Mouse (Mus musculus) embryo, embryonic 10.5 days (tissue): ENCODE data around the gene Dlx5.
A peak's percentile ranks its signal among the peaks of the same experiment; 100 is the strongest.

Experiments
- DNase-seq: peaks from one replicate; pipeline ENCODE4 v3.0.0-alpha.2; 2015; ENCODE audit warnings: low spot score

Dlx5 gene

DNA sequence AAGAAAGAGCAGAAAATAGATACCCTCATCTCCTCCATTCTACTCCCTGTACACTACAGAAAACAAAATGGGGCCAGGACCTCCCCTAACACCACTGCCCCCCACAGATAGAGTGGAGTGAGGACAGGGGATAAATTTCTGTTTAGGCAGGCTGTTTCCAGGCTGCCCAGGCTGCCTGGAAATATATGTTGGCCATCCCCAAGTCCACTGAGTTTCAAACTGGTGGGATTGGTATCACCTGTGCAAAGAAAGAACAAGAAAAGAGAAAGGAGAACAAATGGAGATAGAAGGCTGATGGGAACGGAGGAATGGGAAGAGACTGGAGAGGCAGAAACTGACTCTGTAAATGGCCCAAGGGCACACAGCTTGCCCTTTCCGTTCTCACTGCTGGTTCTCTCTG, 5.7 kb downstream of the Dlx5 start:
- peak; percentile 39 for DNase-seq

GRCm38 (mm10) chr6:6875676-6876075, 6.2 kb downstream of the Dlx5 start:
- peak; percentile 33 for DNase-seq

- peak; percentile 59 for DNase-seq
These were observed 6.7 kb downstream of the Dlx5 start for GRCm38 (mm10) chr6:6875136-6875535.

DNA sequence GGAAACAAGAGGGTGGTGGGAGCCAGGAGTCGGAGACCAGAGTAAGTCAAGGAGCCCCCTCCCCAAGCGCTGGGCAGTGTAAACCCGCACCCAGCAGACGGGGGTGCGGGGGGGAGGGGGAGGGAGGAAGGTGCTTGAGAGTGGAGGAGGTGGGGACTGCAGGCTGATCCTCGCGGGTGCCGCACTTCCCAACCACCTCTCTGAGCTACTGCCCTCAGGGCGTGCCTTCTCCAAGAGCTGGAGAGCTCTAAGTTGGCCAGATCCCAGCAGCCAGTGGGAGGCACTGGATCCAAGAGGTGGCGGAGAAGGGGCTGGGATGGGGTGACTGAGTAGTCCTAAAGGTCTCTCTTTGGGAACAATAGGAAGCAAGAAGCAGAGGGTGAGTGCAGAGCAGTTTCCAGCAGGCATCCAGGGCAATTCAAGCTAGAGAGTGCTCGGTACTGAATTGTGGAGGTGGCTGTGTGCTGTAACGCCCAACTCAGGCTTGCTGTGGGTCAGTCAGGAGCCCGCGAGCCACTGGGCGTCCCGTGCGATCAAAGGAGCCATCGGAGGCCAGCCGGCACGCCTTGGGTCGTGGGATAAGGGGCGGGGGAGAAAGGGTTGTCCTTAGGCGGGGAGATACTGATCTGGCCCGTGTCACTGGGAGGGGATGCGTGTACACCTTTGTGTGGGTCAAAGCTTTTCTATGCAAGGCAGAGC, 7.7 kb downstream of the Dlx5 start:
- DNase-seq: peak; percentile 53

DNA sequence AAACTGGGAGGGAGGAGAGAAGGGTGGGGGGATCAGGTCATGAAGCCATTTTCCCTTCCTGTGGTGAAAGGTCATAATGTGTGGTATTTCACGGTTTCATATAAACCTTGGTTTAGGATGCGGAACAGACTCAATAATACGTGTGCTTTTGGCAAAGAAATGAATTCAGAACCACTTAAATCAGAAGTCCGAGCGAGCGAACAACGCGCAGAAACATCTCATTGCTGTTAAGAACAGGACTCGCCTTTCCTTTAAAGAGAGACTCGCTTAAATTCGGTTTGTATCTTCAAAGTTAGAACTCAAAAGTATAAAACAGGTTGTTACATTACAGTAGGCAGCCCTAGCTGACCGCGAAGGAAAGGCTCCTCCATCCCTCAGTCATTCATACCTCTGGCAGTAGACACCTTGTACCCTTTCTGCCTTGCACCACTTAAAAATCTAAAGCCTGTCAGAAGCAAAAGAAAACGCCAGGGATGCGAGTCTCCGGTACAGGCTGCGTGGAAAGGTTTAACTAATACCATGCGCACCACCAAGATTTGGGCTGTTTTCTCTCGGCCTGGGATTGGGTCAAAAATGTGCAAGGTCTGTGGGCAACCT, 8.3 kb downstream of the Dlx5 start:
- DNase-seq: peak; percentile 49

DNA sequence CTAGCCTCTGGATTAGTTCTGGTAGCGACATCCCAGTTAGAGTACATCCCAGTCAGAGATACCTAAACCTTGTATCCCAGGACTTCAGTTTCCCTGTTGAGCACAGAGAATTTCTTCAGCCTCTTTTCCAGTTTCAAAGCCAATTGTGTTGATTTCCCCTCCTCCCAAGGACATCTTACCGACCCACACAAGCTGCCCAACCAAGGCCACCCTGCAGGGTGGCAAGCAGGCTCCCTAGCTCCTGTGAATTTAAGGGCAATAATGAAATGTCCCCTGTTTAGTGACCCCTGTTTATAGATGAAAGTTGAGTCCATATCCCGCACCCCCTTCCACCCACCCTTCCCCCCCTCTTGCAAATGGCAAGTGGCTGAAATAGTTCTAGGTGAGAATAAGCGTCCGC, 9.0 kb downstream of the Dlx5 start:
- peak; percentile 45 for DNase-seq

DNA sequence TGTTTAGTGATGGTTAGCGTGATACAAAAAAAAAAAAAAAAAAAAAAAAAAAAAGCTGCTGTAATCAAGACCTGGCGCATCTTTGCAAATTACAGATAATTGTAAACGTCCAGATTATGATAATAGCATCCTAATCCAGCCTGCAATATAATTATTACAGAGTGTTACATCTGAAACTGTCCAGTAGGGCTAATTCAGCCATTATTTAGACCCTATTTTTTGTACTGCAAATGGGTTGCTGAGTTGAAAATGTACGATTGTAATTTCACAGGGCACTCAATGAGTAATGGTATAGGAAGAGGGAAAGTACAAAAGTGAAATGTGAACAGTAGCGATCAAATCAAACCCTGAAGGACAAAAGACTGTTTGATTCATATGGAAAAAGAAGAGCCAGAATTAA, 10.2 kb downstream of the Dlx5 start:
- no peak for DNase-seq

GRCm38 (mm10) chr6:6870876-6871420, 10.9 kb downstream of the Dlx5 start:
- peak; percentile 49 for DNase-seq

DNA sequence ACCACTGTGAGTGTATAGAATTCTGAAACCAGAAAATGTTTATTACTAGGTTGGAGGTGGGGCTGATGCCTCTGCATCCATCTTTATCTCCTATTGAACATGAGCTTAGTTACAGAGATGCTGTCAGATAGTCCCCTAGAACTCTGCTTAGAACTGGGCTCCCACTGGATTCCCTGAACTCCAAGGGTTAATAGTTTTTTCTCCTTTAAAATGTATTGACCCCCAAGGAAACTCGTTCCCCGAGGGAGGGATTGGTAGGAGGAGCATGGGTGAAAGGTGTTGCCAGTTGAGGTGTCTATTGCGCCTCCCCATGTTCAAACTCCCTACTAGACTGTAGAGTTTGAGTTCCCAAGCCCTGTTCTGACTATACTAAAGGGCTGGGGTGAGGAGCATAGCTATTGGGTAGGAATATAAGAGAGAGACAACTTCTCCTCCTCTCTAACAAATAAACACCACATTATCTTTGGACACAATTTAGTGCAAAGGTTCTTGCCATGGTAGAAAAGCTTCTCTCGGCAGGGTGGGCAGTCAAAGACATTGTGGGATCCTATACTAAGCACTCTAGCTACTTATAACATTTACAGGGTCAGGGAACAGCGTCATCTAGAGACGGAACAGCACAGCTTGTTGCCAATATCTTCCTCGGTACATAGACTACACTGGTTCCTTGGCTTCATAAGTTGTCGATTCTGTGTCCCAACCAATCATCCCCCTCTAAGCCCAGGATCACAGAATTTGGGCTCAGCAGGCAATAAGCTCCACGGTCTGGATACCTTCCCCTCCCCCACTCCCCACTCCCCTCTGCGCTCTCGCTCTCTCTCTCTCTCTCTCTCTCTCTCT, 11.7 kb downstream of the Dlx5 start:
- DNase-seq: peak; percentile 66

DNA sequence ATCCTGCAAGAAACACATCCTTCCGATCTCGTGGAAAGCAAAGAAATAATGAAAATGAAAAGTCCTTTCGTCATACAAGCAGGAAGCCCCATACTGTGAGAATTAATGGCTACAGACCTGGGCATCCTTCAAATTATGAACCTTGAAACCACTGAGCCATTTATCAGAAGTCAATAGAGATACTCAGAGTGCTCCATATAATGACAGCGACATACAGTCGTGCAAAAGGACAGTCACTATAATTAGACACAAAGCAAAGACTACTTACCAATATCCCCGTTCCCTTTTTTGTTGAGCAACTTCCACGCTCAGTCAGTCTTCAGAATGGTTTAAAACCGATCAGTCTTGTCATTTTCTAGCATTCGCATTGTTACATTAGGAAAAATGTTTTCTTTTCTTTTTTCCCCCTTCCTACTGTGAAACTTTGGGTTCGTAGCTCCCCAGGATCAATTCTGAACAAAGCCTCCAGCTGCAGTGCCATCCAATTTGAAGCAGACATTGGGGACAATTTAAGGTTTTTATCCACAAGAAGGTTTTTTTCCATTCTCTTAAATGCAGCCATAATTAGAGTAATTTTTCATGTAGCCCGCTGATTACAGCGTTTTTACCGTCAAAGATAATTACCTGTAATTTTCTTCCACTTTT, 12.7 kb downstream of the Dlx5 start:
- peak; percentile 54 for DNase-seq

DNA sequence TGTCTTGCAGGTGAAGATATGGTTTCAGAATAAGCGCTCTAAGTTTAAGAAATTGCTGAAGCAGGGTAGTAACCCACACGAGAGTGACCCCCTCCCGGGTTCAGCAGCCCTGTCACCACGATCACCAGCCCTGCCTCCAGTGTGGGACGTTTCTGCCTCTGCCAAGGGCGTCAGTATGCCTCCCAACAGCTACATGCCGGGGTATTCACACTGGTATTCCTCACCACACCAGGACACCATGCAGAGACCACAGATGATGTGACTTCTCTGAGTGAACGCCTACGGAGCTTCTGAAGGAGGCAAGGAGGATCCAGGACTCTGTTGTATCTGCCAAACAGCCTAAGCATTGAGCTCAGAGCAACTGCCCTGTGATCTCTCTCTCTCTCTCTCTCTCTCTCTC, 14.9 kb downstream of the Dlx5 start:
- peak; percentile 32 for DNase-seq

DNA sequence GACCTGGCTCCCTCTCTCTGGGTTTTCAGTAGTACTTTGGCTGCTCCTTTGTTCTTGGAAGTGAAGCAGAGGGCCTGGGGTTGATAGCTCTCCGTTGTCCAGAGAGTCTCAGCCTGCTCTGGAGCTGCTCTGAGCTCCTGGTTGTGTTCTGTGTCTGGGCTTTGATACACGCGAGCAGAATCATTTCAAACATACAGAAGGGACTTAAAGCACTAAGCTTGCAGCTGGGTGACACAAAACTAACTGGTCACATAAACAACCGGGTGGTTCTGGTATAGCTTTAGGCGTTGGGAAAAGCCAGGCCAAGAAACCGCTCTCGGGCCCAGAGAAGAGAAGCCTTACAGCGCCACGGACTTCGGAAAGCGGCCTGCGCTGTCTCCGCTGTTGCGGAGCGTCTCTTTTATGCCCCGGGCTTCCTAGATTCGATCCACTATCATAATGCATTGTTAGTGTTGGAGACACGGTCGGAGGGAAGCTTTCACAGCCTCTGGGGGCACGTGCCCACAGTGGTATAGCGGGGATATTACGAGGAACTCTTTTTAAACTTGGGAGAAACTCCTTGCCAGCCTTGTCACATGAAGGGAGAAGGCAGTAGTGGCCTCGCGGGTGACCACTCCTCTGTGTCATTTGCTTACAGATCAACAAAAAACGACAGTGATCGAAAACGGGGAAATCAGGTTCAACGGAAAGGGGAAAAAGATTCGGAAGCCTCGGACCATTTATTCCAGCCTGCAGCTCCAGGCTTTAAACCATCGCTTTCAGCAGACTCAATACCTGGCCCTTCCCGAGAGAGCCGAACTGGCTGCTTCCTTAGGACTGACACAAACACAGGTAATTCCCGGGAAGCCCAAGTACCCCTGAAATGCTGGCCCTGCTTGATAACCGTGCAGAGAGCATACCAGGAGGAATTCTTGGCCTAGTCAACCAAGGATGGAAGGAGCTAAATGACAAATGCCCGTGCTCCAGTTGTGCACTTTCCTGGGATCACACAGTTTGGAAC, 17.1 kb downstream of the Dlx5 start:
- DNase-seq: peak; percentile 74

- peak; percentile 46 for DNase-seq
These were observed 17.9 kb downstream of the Dlx5 start for GRCm38 (mm10) chr6:6863955-6864354.

DNA sequence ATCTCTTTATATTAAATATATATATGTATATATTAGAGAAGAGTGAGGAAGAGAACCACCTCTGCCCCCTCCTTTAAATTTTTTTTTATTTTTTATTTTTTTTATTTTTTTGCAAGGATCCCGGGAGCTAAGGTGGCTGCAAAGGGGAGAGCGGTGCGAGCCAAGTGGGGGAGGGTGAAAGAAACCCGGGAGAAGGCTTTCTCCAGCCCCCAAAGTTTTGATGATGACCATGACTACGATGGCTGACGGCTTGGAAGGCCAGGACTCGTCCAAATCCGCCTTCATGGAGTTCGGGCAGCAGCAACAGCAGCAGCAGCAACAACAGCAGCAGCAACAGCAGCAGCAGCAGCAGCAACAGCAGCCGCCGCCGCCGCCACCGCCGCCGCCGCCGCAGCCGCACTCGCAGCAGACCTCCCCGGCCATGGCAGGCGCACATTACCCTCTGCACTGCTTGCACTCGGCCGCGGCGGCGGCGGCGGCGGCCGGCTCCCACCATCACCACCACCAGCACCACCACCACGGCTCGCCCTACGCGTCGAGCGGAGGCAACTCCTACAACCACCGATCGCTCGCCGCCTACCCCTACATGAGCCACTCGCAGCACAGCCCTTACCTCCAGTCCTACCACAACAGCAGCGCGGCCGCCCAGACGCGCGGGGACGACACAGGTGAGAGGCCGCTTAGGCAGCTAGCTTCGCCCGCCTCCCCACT, 18.6 kb downstream of the Dlx5 start, which contains the start of gene Dlx6:
Gene Dlx6 (plus strand): TSS at position 175 of the 711 bp plus-strand sequence.
- DNase-seq: peak; percentile 65

- peak; percentile 93 for DNase-seq
These were observed 19.3 kb downstream of the Dlx5 start for GRCm38 (mm10) chr6:6862611-6863010.

- peak; percentile 31 for DNase-seq
These were observed 20.0 kb downstream of the Dlx5 start for GRCm38 (mm10) chr6:6861798-6862428.

DNA sequence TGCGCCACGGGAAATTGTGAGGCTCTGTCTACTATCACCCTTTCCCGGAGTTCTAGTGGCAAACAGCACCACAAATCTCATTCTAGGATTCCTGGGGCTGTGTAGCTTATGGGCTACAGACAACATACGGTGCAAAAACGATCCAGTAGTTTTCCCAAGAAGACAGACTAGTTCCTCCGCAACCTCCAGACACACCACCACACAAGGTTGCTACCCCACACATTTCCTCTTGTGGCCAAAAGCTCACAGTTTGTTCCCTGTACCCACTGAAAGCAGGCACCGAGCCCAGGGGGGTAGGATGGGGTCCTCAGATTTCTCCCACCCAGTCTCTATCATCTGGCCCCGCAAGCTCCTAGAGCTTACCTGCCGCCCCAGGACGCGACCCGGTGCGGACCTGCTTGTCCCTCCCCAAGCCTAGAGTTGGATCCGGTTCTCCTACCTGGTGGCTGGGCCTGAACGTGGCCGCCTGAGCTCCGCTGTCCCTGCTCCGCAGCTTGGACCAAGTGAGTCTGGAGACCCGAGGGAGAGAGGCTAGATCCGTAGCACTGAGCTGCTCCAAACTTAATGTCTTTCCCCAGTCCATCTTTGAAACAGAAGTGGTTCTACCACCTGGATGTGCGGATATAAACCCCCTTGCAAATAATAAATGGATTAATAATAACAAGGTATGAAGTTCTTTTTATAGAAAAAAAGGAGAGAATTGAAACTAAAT, 20.6 kb downstream of the Dlx5 start:
- DNase-seq: peak; percentile 51

GRCm38 (mm10) chr6:6860411-6861085, 21.3 kb downstream of the Dlx5 start:
- peak; percentile 65 for DNase-seq
